Mouse (Mus musculus): Measurements from ENCODE around the gene Adam17. TPM values are rescaled to one million over a fixed set of nuclear protein-coding genes. Genes with fewer than 3 reads are reported as not detected.

The Adam17 gene
- polyA plus RNA-seq, 1 experiment: 233 TPM

GRCm38 (mm10) chr12:21362686-21363085 lies 10.7 kb downstream of the Adam17 start:
- H3K4me3 ChIP-seq (ENCODE audit: insufficient read depth, low read length): no peak overlapping the region
- no peak overlapping the region for H3K27ac ChIP-seq (ENCODE audit: insufficient read depth, low read depth, low read length)
- H3K4me1 ChIP-seq (ENCODE audit: control insufficient read depth, insufficient read depth, low read length): peaks cover 26% of the 10 kb centered on the region
- no peak for TF ChIP-seq CTCF (IDR thresholded peaks at IDR 0.05; ENCODE audit: low read depth, low read length)
- no peak for TF ChIP-seq POLR2A (IDR thresholded peaks at IDR 0.05; ENCODE audit: borderline replicate concordance, low read depth, low read length)

- TF ChIP-seq POLR2A (IDR thresholded peaks at IDR 0.05; ENCODE audit: borderline replicate concordance, low read depth, low read length): no peak
- no peak for TF ChIP-seq CTCF (IDR thresholded peaks at IDR 0.05; ENCODE audit: low read depth, low read length)
- H3K27ac ChIP-seq (ENCODE audit: insufficient read depth, low read depth, low read length): no peak overlapping the region
- H3K4me1 ChIP-seq (ENCODE audit: control insufficient read depth, insufficient read depth, low read length): peaks cover 3% of the 10 kb centered on the region; the same call in 1 of the 2 replicates
- H3K4me3 ChIP-seq (ENCODE audit: insufficient read depth, low read length): no peak overlapping the region
These were observed 19.8 kb downstream of the Adam17 start for GRCm38 (mm10) chr12:21353681-21354080.

GRCm38 (mm10) chr12:21350113-21350876 lies 23.1 kb downstream of the Adam17 start:
- Histone ChIP-seq H3K4me1 (ENCODE audit: control insufficient read depth, insufficient read depth, low read length) (peaks cover 11% of the 10 kb centered on the region), H3K4me3 (ENCODE audit: insufficient read depth, low read length) (no peak overlapping the region), H3K27ac (ENCODE audit: insufficient read depth, low read depth, low read length) (no peak overlapping the region)
- no peak for TF ChIP-seq POLR2A (IDR thresholded peaks at IDR 0.05; ENCODE audit: borderline replicate concordance, low read depth, low read length)
- no peak for TF ChIP-seq CTCF (IDR thresholded peaks at IDR 0.05; ENCODE audit: low read depth, low read length)

- H3K27ac ChIP-seq (ENCODE audit: insufficient read depth, low read depth, low read length): peak overlapping the region; percentile 68
- H3K4me3 ChIP-seq (ENCODE audit: insufficient read depth, low read length): no peak overlapping the region
- H3K4me1 ChIP-seq (ENCODE audit: control insufficient read depth, insufficient read depth, low read length): peaks cover 11% of the 10 kb centered on the region
- TF ChIP-seq CTCF (IDR thresholded peaks at IDR 0.05; ENCODE audit: low read depth, low read length) (no peak), POLR2A (IDR thresholded peaks at IDR 0.05; ENCODE audit: borderline replicate concordance, low read depth, low read length) (no peak)
These were observed 26.5 kb downstream of the Adam17 start for GRCm38 (mm10) chr12:21346972-21347371.

GRCm38 (mm10) chr12:21340674-21341073 lies 32.8 kb downstream of the Adam17 start:
- H3K4me3 ChIP-seq (ENCODE audit: insufficient read depth, low read length): no peak overlapping the region
- peaks cover 15% of the 10 kb centered on the region for H3K4me1 ChIP-seq (ENCODE audit: control insufficient read depth, insufficient read depth, low read length)
- no peak overlapping the region for H3K27ac ChIP-seq (ENCODE audit: insufficient read depth, low read depth, low read length)
- TF ChIP-seq CTCF (IDR thresholded peaks at IDR 0.05; ENCODE audit: low read depth, low read length) (no peak), POLR2A (IDR thresholded peaks at IDR 0.05; ENCODE audit: borderline replicate concordance, low read depth, low read length) (no peak)

- TF ChIP-seq POLR2A (IDR thresholded peaks at IDR 0.05; ENCODE audit: borderline replicate concordance, low read depth, low read length) (no peak), CTCF (IDR thresholded peaks at IDR 0.05; ENCODE audit: low read depth, low read length) (no peak)
- Histone ChIP-seq H3K27ac (ENCODE audit: insufficient read depth, low read depth, low read length) (peak overlapping the region; percentile 82), H3K4me1 (ENCODE audit: control insufficient read depth, insufficient read depth, low read length) (peaks cover 29% of the 10 kb centered on the region), H3K4me3 (ENCODE audit: insufficient read depth, low read length) (no peak overlapping the region)
These were observed 36.3 kb downstream of the Adam17 start for GRCm38 (mm10) chr12:21337171-21337570.

- TF ChIP-seq CTCF (IDR thresholded peaks at IDR 0.05; ENCODE audit: low read depth, low read length) (no peak), POLR2A (IDR thresholded peaks at IDR 0.05; ENCODE audit: borderline replicate concordance, low read depth, low read length) (no peak)
- Histone ChIP-seq H3K27ac (ENCODE audit: insufficient read depth, low read depth, low read length) (peak overlapping the region; percentile 82), H3K4me1 (ENCODE audit: control insufficient read depth, insufficient read depth, low read length) (peaks cover 29% of the 10 kb centered on the region), H3K4me3 (ENCODE audit: insufficient read depth, low read length) (no peak overlapping the region)
These were observed 37.6 kb downstream of the Adam17 start for GRCm38 (mm10) chr12:21335869-21336268.

GRCm38 (mm10) chr12:21333766-21334165 lies 39.7 kb downstream of the Adam17 start:
- Histone ChIP-seq H3K27ac (ENCODE audit: insufficient read depth, low read depth, low read length) (no peak overlapping the region), H3K4me1 (ENCODE audit: control insufficient read depth, insufficient read depth, low read length) (peaks cover 29% of the 10 kb centered on the region), H3K4me3 (ENCODE audit: insufficient read depth, low read length) (no peak overlapping the region)
- no peak for TF ChIP-seq POLR2A (IDR thresholded peaks at IDR 0.05; ENCODE audit: borderline replicate concordance, low read depth, low read length)
- TF ChIP-seq CTCF (IDR thresholded peaks at IDR 0.05; ENCODE audit: low read depth, low read length): no peak

- H3K27ac ChIP-seq (ENCODE audit: insufficient read depth, low read depth, low read length): no peak overlapping the region
- TF ChIP-seq POLR2A (IDR thresholded peaks at IDR 0.05; ENCODE audit: borderline replicate concordance, low read depth, low read length): no peak
These were observed 40.4 kb downstream of the Adam17 start for GRCm38 (mm10) chr12:21333021-21333420.

GRCm38 (mm10) chr12:21331711-21332110 lies 41.7 kb downstream of the Adam17 start:
- Histone ChIP-seq H3K27ac (ENCODE audit: insufficient read depth, low read depth, low read length) (no peak overlapping the region), H3K4me1 (ENCODE audit: control insufficient read depth, insufficient read depth, low read length) (peaks cover 21% of the 10 kb centered on the region)
- TF ChIP-seq CTCF (IDR thresholded peaks at IDR 0.05; ENCODE audit: low read depth, low read length): no peak
- no peak for TF ChIP-seq POLR2A (IDR thresholded peaks at IDR 0.05; ENCODE audit: borderline replicate concordance, low read depth, low read length)

More at GRCm38 (mm10) chr12:21333021-21333420, 40.4 kb downstream of the Adam17 start:
- Histone ChIP-seq H3K4me3 (ENCODE audit: insufficient read depth, low read length) (no peak overlapping the region), H3K4me1 (ENCODE audit: control insufficient read depth, insufficient read depth, low read length) (peaks cover 29% of the 10 kb centered on the region)

More at GRCm38 (mm10) chr12:21331711-21332110, 41.7 kb downstream of the Adam17 start:
- no peak overlapping the region for H3K4me3 ChIP-seq (ENCODE audit: insufficient read depth, low read length)
